Mouse (Mus musculus): ENCODE results near the gene Foxe3.
"Not testable (repeated sequence)": the region's sequence is repeated elsewhere in the genome, so short reads cannot be mapped to it uniquely, and the experiment has no call there.

Gene Foxe3

GRCm38 (mm10) chr4:114925917-114926312, at the start of gene Foxe3:
Gene Foxe3, minus strand, starts transcription at chr4:114926013.
- DNase-seq (ENCODE audit: low spot score in 2 of 2) = no peak

- no peak for DNase-seq (ENCODE audit: low spot score in 2 of 2)
These were observed 47.5 kb upstream of the Foxe3 start for GRCm38 (mm10) chr4:114973229-114973740.

DNA sequence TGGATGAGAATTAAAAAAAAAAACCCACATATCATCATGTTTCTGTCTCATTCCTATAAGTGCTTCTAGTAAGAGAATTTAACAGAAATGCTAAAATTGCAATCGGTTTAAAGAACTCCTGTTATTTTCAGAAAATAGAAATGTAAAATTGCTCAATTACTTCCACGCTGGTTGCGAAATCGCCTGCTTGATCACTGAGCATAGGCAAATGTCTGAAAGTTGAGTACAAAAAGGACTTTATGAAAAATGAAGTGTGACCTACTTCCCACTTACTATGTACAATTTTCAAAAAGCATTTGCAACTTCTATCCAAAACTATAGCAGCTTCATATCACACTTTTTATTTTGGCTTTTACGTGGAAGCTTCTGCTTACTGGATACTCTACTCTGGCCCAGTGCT, 44.9 kb upstream of the Foxe3 start:
- DNase-seq (ENCODE audit: low spot score in 2 of 2) = no peak

- DNase-seq (ENCODE audit: low spot score in 2 of 2) = not testable (repeated sequence)
These were observed 35.1 kb upstream of the Foxe3 start for GRCm38 (mm10) chr4:114960881-114961280.

- DNase-seq (ENCODE audit: low spot score in 2 of 2) = no peak
These were observed 33.7 kb upstream of the Foxe3 start for GRCm38 (mm10) chr4:114959533-114959932.

- DNase-seq (ENCODE audit: low spot score in 2 of 2) = no peak
These were observed 33.0 kb upstream of the Foxe3 start for GRCm38 (mm10) chr4:114958786-114959185.

GRCm38 (mm10) chr4:114958231-114958630, 32.4 kb upstream of the Foxe3 start:
- DNase-seq (ENCODE audit: low spot score in 2 of 2) = no peak

- no peak for DNase-seq (ENCODE audit: low spot score in 2 of 2)
These were observed 31.6 kb upstream of the Foxe3 start for GRCm38 (mm10) chr4:114957403-114957802.

DNA sequence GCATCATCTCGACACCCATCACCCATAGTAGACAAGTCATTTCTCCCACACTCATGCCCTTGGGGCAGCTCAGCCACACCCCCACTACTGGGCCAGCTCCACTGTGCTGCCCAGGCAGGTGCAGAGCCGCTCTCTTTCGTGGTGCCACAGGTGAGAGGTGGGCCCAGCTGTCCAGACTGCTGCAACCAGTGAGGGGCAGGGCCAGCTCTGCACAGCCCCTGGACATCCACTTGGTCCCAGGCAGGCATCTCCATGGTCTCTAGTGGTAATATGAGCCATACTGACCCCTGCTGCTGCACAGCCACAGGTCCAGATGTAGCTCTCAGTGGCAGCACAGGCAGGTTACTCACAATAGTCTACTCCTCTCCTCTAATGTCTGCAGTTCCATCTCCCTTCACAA, 27.4 kb upstream of the Foxe3 start:
- no peak for DNase-seq (ENCODE audit: low spot score in 2 of 2)

GRCm38 (mm10) chr4:114947852-114948481, 22.2 kb upstream of the Foxe3 start:
- DNase-seq (ENCODE audit: low spot score in 2 of 2) = no peak

GRCm38 (mm10) chr4:114947395-114947794, 21.6 kb upstream of the Foxe3 start:
- peak; percentile 85 to 93 for DNase-seq (ENCODE audit: low spot score in 2 of 2)

- DNase-seq (ENCODE audit: low spot score in 2 of 2) = no peak
These were observed 20.6 kb upstream of the Foxe3 start for GRCm38 (mm10) chr4:114946416-114946815.

- no peak for DNase-seq (ENCODE audit: low spot score in 2 of 2)
These were observed 19.2 kb upstream of the Foxe3 start for GRCm38 (mm10) chr4:114945021-114945420.

GRCm38 (mm10) chr4:114942583-114942982, 16.8 kb upstream of the Foxe3 start:
- DNase-seq (ENCODE audit: low spot score in 2 of 2) = no peak

DNA sequence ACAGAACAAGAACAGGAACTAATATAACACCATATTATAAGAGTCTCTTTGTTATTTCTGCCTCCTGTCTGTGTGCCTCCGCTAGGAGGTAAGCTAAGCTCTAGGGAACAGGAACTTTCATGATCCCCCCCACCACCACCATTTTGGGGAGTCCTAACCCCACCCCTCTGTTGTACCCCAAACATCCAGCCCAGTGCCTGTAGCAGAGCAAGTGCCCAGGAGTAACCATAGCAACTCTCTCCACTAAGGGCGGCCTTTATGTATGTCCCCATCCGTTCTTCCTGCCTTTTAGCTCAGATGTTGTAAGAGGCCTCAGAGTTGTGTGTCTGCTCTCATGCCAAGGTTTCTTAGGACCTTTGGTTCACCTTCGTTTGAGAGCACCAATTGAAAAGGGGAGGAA, 16.3 kb upstream of the Foxe3 start:
- DNase-seq (ENCODE audit: low spot score in 2 of 2) = no peak

DNA sequence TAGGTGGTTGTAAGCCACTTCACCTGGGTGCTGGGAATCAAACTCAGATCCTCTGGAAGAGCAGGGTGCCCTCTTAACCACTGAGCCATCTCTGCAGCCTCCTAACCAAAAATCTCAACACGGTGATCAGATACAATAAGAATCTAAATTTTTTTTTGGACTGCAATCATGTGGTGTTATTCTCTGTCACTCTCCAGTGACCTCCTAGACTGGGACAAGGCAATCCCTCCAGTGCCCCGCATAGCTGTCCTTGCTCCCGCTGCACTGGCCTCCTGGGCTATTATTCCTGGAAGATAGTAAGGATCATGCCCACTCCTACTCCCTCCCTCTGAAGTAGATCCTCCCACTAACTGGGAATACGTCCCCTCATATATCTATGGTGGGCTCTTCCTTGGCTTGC, 15.5 kb upstream of the Foxe3 start:
- no peak for DNase-seq (ENCODE audit: low spot score in 2 of 2)

GRCm38 (mm10) chr4:114938248-114938647, 12.4 kb upstream of the Foxe3 start:
- no peak for DNase-seq (ENCODE audit: low spot score in 2 of 2)

GRCm38 (mm10) chr4:114937459-114938047, 11.7 kb upstream of the Foxe3 start:
- DNase-seq (ENCODE audit: low spot score in 2 of 2) = no peak

DNA sequence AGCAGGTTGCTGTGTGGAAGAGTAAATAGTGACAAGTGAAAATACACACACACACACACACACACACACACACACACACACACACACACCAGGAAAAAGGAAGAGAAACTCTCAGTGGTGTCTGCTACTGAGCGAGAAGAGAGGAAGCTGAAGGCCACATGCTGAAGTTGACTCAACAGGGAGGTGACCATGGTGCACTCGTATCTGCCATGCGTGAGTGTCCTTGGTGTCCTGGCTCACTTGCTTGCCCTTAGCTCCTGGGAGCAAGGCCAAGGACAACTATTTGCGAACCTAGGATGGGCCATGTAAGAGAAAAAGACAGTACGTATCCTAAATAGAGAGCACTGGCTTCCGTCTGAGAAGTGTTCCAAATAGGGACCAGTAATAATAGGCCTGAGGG, 8.4 kb upstream of the Foxe3 start:
- DNase-seq (ENCODE audit: low spot score in 2 of 2) = no peak

GRCm38 (mm10) chr4:114932747-114933146, 6.9 kb upstream of the Foxe3 start:
- no peak for DNase-seq (ENCODE audit: low spot score in 2 of 2)

GRCm38 (mm10) chr4:114929155-114929554, 3.3 kb upstream of the Foxe3 start:
- no peak for DNase-seq (ENCODE audit: low spot score in 2 of 2)

GRCm38 (mm10) chr4:114924971-114925916, 569 bp downstream of the Foxe3 start:
- no peak for DNase-seq (ENCODE audit: low spot score in 2 of 2)

All from frontal cortex, postnatal 36 days (tissue).